Mouse (Mus musculus) stomach, embryonic 16.5 days (tissue): ENCODE results near the gene Suz12. TPM values are rescaled to one million over a fixed set of nuclear protein-coding genes. Genes with fewer than 3 reads are reported as not detected.
A peak's percentile ranks its signal among the peaks of the same experiment; 100 is the strongest.
"Not testable (repeated sequence)": the region's sequence is repeated elsewhere in the genome, so short reads cannot be mapped to it uniquely, and the experiment has no call there.

Source experiments
- ATAC-seq: fragments of 200-750 bp; cut with Nextera tagmentation; 2 replicates; pipeline ENCODE4 v1.8.0; 2017; ENCODE audit warnings: moderate number of reproducible peaks, moderate TSS enrichment; ENCODE audit not compliant: insufficient read depth, low FRiP score
- H3K27ac ChIP-seq: fragments of 300-500 bp; sonication (generic); 2 replicates; pipeline ENCODE4 v1.5.1; 2014; ENCODE audit warnings: low read length
- H3K27me3 ChIP-seq: fragments of 300-500 bp; sonication (generic); 2 replicates; pipeline ENCODE4 v1.6.1; 2014; ENCODE audit warnings: low read length, control low read depth, mixed read lengths; ENCODE audit not compliant: control insufficient read depth, insufficient read depth
- H3K36me3 ChIP-seq: fragments of 300-500 bp; sonication (generic); 2 replicates; pipeline ENCODE4 v1.6.1; 2014; ENCODE audit warnings: low read length; ENCODE audit not compliant: control insufficient read depth, insufficient read depth
- H3K4me1 ChIP-seq: fragments of 300-500 bp; sonication (generic); 2 replicates; pipeline ENCODE4 v1.6.1; 2014; ENCODE audit warnings: low read length, control low read depth, mixed read lengths; ENCODE audit not compliant: control insufficient read depth, insufficient read depth
- H3K4me2 ChIP-seq: fragments of 300-500 bp; sonication (generic); 2 replicates; pipeline ENCODE4 v1.6.1; 2014; ENCODE audit warnings: low read depth, low read length, mixed read lengths
- H3K4me3 ChIP-seq: fragments of 300-500 bp; sonication (generic); replicated peaks from 2 replicates; pipeline ENCODE4 v1.5.1; 2014; ENCODE audit warnings: mild to moderate bottlenecking, low read length
- H3K9ac ChIP-seq: fragments of 300-500 bp; sonication (generic); 2 replicates; pipeline ENCODE4 v1.6.1; 2014; ENCODE audit warnings: low read length
- H3K9me3 ChIP-seq: fragments of 300-500 bp; sonication (generic); replicated peaks from 2 replicates; pipeline ENCODE4 v1.6.1; 2016; ENCODE audit warnings: low read length, control low read depth; ENCODE audit not compliant: control insufficient read depth
- WGBS: fragments of 180-500 bp; shearing (Covaris S2); extraction: QIAGEN DNeasy Blood & Tissue Kit; methylation state at CpG from one replicate; pipeline ENCODE4 v1.1.7; 2014; 5-methylcytosine and 5-hydroxymethylcytosine counted together
- polyA plus RNA-seq: library from polyadenylated mRNA; unstranded; fragments of >200 nt; fragmentation: Nextera tagmentation; extraction: Ambion mirVana; gene quantifications from 2 replicates; pipeline ENCODE4 v1.2.1, GENCODE M21; 2015

Gene Suz12
- polyA plus RNA-seq, 1 experiment from 2014 or later, result 17.8 TPM

- no peaks in the 10 kb centered on the region for H3K9me3 ChIP-seq
- no peak overlapping the region for H3K4me3 ChIP-seq
- 54% methylated on average over 8 of the region's 8 CpGs for WGBS
- no peaks in the 10 kb centered on the region for H3K36me3 ChIP-seq
- no peak overlapping the region for H3K4me2 ChIP-seq
- peaks cover 7% of the 10 kb centered on the region; the same call in 1 of the 2 replicates for H3K4me1 ChIP-seq
- no peak overlapping the region for H3K27ac ChIP-seq
- ATAC-seq, result no peak
- H3K9ac ChIP-seq, result no peak overlapping the region
- H3K27me3 ChIP-seq, result no peaks in the 10 kb centered on the region
Measured at GRCm38 (mm10) chr11:79965896-79966295, 27.0 kb upstream of the Suz12 start.

- no peak overlapping the region for H3K4me3 ChIP-seq
- no peaks in the 10 kb centered on the region for H3K36me3 ChIP-seq
- H3K4me2 ChIP-seq, result no peak overlapping the region
- H3K9ac ChIP-seq, result no peak overlapping the region
- 0 out of 2 replicates have a peak, but pooled peaks cover 3% of the 10 kb centered on the region for H3K4me1 ChIP-seq
- H3K27me3 ChIP-seq, result 0 out of 2 replicates have a peak, but pooled peaks cover 1% of the 10 kb centered on the region
- 82% methylated on average over 10 of the region's 10 CpGs for WGBS
- no peak overlapping the region for H3K27ac ChIP-seq
- ATAC-seq, result no peak
- H3K9me3 ChIP-seq, result no peaks in the 10 kb centered on the region
Measured at GRCm38 (mm10) chr11:79967752-79968151, 25.2 kb upstream of the Suz12 start.

- Histone ChIP-seq H3K4me3 (peak overlapping the region; percentile 56), H3K27me3 (peaks cover 25% of the 10 kb centered on the region), H3K9me3 (no peaks in the 10 kb centered on the region), H3K4me1 (peaks cover 10% of the 10 kb centered on the region), H3K4me2 (peak overlapping the region; percentile 92), H3K36me3 (no peaks in the 10 kb centered on the region), H3K9ac (peak overlapping the region; percentile 60; the same call in 1 of the 2 replicates), H3K27ac (no peak overlapping the region)
- ATAC-seq, result no peak
- WGBS, result 12% methylated on average over 8 of the region's 8 CpGs
Measured at GRCm38 (mm10) chr11:79973133-79973532, 19.8 kb upstream of the Suz12 start.

GRCm38 (mm10) chr11:79973626-79974476 is 19.1 kb upstream of the Suz12 start:
- H3K27ac ChIP-seq, result no peak overlapping the region
- peak overlapping the region; percentile 56 for H3K4me3 ChIP-seq
- peaks cover 25% of the 10 kb centered on the region for H3K27me3 ChIP-seq
- WGBS, result under 1% methylated on average over 41 of the region's 41 CpGs
- H3K9ac ChIP-seq, result peak overlapping the region; percentile 68
- ATAC-seq, result no peak
- H3K36me3 ChIP-seq, result no peaks in the 10 kb centered on the region
- H3K4me2 ChIP-seq, result peak overlapping the region; percentile 92
- H3K9me3 ChIP-seq, result no peaks in the 10 kb centered on the region
- H3K4me1 ChIP-seq, result peaks cover 10% of the 10 kb centered on the region

GRCm38 (mm10) chr11:79975377-79975776 is 17.5 kb upstream of the Suz12 start:
- H3K4me1 ChIP-seq, result peaks cover 10% of the 10 kb centered on the region
- peaks cover 25% of the 10 kb centered on the region for H3K27me3 ChIP-seq
- no peak overlapping the region for H3K4me2 ChIP-seq
- WGBS, result 88% methylated on average over 2 of the region's 2 CpGs
- no peaks in the 10 kb centered on the region for H3K36me3 ChIP-seq
- H3K27ac ChIP-seq, result no peak overlapping the region
- H3K9ac ChIP-seq, result no peak overlapping the region
- H3K4me3 ChIP-seq, result no peak overlapping the region
- no peak for ATAC-seq
- no peaks in the 10 kb centered on the region for H3K9me3 ChIP-seq

- Histone ChIP-seq H3K9me3 (no peaks in the 10 kb centered on the region), H3K27me3 (peaks cover 25% of the 10 kb centered on the region), H3K4me3 (no peak overlapping the region), H3K36me3 (no peaks in the 10 kb centered on the region), H3K4me2 (no peak overlapping the region), H3K4me1 (peaks cover 10% of the 10 kb centered on the region), H3K9ac (no peak overlapping the region), H3K27ac (no peak overlapping the region)
- ATAC-seq, result no peak
- WGBS, result 85% methylated on average over 1 of the region's 1 CpGs
Measured at GRCm38 (mm10) chr11:79976222-79976621, 16.7 kb upstream of the Suz12 start.

GRCm38 (mm10) chr11:79976645-79977044 is 16.3 kb upstream of the Suz12 start:
- not testable (repeated sequence) for ATAC-seq, H3K4me2 ChIP-seq, H3K27ac ChIP-seq, H3K4me3 ChIP-seq, H3K9me3 ChIP-seq, H3K36me3 ChIP-seq, H3K9ac ChIP-seq
- Histone ChIP-seq H3K4me1 (peaks cover 10% of the 10 kb centered on the region), H3K27me3 (peaks cover 25% of the 10 kb centered on the region)
- WGBS, result 86% methylated on average over 6 of the region's 6 CpGs

- not testable (repeated sequence) for H3K4me2 ChIP-seq, ATAC-seq, H3K36me3 ChIP-seq, H3K9ac ChIP-seq, H3K27ac ChIP-seq, H3K9me3 ChIP-seq, H3K4me3 ChIP-seq
- WGBS, result 92% methylated on average over 14 of the region's 14 CpGs
- peaks cover 25% of the 10 kb centered on the region for H3K27me3 ChIP-seq
- peaks cover 10% of the 10 kb centered on the region for H3K4me1 ChIP-seq
Measured at GRCm38 (mm10) chr11:79977061-79977460, 15.8 kb upstream of the Suz12 start.

GRCm38 (mm10) chr11:79977747-79978146 is 15.2 kb upstream of the Suz12 start:
- not testable (repeated sequence) for H3K9me3 ChIP-seq, H3K9ac ChIP-seq, H3K4me3 ChIP-seq, H3K4me2 ChIP-seq, ATAC-seq, H3K36me3 ChIP-seq, H3K27ac ChIP-seq
- peaks cover 24% of the 10 kb centered on the region for H3K27me3 ChIP-seq
- WGBS, result 87% methylated on average over 4 of the region's 4 CpGs
- peaks cover 10% of the 10 kb centered on the region for H3K4me1 ChIP-seq
